Mouse (Mus musculus) yolk sac, embryonic 10.5 days (tissue): ENCODE data around the gene Slc17a7.
"Not testable (repeated sequence)": the region's sequence is repeated elsewhere in the genome, so short reads cannot be mapped to it uniquely, and the experiment has no call there.

ENCODE experiments used
- DNase-seq: peaks from one replicate; pipeline ENCODE4 v3.0.0-alpha.2; 2017; ENCODE audit warnings: low spot score

Gene Slc17a7

GRCm38 (mm10) chr7:45133446-45134159 is 30.1 kb upstream of the Slc17a7 start:
- DNase-seq = no peak

DNA sequence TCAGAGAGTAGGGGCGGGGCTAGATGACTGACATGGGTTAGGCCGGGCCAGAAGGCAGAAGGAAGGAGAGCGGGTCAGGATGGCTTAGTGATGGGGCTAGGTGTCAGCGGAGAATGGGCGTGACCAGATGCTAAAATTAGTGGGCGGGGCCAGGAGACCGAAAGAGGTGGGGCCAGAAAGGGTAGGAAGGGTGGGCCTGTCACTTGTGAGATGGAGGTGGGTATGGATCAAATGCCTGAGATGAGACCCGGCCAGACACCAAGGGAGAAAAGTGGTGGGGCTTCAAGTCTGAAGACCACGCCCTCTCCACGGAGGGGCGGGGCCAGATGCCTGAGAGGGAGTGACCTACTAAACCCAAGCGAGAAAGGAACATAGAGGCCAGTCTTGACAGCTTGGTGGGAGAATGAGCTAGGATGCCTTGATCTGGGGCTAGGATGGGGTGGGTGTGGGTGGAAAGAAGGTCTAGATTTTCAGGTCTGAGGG is 29.2 kb upstream of the Slc17a7 start:
- no peak for DNase-seq

GRCm38 (mm10) chr7:45135370-45135769 is 28.4 kb upstream of the Slc17a7 start:
- DNase-seq = no peak

- peak; percentile 73 for DNase-seq
Observed at GRCm38 (mm10) chr7:45135993-45136567, 27.7 kb upstream of the Slc17a7 start, which contains the start of the genes Gm45713 and Flt3l. Gene Gm45713 (minus strand): TSS chr7:45136231. Gene Flt3l (minus strand): TSS chr7:45136432.

DNA sequence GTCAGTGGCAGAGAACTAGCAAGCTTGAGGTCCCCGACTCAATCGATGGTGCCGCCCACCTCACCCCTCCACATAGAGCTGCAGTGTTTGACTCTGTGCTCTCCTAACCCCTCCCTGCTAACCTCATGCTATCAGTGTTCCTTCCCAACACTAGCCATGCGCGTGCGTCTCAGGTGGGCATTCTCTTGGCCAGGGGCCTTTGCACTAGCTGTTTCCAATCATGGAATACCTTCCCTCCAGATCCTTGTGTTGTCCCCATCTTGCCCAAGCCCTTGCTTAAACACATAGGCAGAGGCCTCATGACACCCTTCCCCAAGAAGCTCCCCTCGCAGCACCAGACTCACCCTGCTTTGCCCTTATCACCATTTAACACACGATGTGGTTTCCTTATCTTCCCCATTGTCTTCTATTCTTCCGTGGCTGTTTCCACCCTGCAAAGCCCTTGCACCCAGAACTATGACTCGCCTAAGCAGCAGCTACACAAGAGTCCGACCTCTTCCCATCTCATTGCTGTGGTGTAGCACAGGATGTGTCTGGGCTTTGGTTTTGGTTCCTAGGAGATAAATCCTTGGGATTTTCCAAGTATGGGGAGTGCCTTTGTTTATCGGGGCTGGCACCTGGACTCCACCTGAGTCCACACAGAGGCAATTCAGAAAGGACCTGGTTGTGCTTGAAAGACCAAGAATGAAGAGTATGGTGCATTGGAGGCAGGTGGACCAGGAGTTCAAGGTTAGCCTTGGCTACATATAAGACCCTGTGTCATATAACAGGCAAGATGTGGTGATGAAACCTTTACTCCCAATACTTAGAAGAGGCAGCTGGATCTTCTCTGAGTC is 26.4 kb upstream of the Slc17a7 start:
- no peak for DNase-seq

- DNase-seq = no peak
Observed at GRCm38 (mm10) chr7:45138403-45138802, 25.3 kb upstream of the Slc17a7 start.

DNA sequence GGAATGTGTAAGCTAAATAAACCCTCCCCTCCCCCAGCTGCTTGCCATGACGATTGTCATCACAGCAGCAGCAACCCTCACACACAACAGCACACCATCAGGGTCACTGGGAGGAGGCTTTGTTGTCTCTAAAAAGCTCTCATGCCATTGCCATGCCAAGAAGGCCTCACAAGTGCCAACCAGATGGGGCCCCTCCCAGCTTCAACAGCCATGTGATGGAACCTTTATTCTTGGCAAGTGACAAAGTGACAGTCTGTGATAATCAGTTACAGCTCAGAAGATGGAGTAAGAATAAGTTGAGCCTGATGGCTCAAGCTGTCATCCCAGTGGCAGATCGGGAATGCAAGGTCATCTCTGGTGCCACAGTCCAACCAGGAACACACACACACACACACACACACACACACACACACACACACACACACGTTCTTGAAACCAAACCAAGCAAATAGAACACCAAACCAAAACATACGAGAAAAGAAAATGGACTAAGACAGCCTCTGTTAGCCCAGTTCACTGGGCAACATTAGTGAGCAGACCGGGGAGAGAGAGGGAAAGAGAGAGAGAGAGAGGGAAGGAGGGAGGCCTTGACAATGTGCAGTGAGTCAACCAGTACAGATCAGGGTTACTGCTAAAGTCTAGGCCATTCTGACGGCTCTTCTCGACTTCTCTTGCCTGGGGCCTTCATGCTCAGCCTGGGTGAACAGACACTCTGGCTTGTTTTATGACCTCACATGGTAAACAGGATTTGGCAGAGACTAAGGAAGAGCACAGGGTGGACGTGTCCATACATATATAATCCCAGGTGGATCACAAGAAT is 23.6 kb upstream of the Slc17a7 start:
- no peak for DNase-seq

DNA sequence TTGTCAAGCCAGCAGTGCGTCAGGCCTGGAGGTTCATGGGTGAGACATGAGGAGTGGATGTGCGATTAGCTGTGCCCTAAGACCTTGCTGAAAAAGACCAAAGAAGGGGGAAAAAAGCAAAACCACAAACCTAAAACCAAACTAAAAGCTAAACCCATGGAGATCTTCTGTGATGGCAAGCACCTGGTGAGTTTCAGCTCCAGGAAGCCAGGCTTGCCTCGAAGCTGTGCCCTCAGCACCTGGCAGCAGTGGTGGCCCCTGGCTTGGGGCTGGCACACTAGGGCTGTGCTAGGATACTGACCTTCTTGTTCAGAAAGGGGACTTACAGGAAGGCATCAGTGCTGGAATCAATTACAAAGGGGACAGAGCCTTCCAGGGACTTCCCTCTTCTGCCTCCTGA is 22.4 kb upstream of the Slc17a7 start:
- DNase-seq = no peak

- no peak for DNase-seq
Observed at GRCm38 (mm10) chr7:45141914-45142313, 21.8 kb upstream of the Slc17a7 start.

- no peak for DNase-seq
Observed at GRCm38 (mm10) chr7:45144368-45145174, 19.2 kb upstream of the Slc17a7 start.

GRCm38 (mm10) chr7:45145460-45145859 is 18.3 kb upstream of the Slc17a7 start:
- no peak for DNase-seq

DNA sequence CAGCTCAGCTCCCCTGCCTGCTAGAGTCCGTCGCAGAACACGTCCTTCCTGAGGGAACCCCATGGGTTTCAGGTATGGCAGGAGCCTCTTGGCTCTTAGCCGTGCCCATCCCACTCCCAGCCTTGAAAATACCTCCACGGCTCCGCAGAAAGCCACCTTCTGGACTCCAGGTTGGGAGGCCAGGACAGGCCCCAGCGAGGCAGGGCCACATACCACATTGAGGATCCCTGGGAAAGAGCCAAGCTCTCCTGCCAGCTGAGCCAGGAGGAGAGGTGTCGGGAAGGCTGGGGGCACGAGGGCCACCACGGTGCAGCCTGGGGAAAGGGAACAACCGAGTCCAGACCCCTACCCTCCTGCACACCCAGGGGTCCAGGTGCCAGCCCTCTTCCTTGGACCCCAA is 16.5 kb upstream of the Slc17a7 start:
- DNase-seq = no peak

DNA sequence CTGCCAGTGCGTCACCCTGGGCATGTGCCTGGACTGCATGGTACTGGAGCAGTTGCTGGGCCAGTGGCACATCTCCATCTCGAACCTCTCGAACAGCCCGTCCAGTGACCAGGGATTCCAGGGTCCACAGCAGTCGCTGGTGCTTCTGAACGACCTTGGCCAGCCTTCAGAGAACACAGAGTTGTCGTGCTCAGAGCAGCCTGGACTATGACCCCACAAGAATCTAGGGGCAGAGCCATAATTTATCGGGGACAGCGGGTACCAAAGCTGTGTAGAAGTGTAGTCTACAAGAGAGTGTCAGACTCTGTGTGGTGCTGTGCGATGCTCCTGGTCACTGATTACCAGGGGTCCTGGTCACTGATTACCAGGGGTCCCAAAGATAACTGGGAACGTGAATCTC is 15.8 kb upstream of the Slc17a7 start:
- DNase-seq = peak; percentile 63

GRCm38 (mm10) chr7:45148534-45149098 is 15.1 kb upstream of the Slc17a7 start:
- DNase-seq = peak; percentile 35

- no peak for DNase-seq
Observed at GRCm38 (mm10) chr7:45149545-45149944, 14.2 kb upstream of the Slc17a7 start.

GRCm38 (mm10) chr7:45150321-45150720 is 13.4 kb upstream of the Slc17a7 start:
- no peak for DNase-seq

DNA sequence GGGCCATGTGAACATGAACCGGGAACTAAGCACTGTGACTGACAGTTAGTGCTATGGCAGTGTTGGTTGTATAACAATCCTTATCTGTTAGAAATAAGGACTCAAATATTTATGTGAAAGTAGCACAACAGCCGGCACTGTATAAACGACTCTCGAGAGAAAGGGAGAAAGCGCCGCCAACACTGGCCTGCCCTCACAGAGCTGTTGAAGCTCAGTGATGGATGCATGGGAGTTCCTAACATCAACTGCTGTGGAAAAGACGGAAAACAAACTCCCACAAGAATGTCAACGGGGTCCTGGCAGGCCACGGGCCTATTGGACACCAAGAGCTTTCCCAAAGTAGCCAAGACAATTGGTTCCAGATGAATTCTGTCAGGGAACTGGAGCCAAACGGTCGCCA is 12.4 kb upstream of the Slc17a7 start:
- no peak for DNase-seq

DNA sequence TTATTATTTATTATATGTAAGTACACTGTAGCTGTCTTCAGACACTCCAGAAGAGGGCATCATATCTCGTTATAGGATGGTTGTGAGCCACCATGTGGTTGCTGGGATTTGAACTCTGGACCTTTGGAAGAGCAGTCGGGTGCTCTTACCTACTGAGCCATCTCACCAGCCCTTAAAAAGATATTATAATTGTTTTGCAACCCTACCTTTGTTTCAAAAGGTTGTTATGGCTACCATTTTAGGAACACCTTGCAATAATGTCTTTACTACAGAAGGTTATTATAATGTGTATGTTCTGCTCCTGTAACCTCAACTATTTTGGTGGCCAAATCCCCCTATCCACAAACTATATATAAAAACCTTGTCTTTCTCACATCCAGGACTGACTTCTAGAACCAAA is 10.7 kb upstream of the Slc17a7 start:
- not testable (repeated sequence) for DNase-seq

GRCm38 (mm10) chr7:45153586-45153985 is 10.2 kb upstream of the Slc17a7 start:
- no peak for DNase-seq

DNA sequence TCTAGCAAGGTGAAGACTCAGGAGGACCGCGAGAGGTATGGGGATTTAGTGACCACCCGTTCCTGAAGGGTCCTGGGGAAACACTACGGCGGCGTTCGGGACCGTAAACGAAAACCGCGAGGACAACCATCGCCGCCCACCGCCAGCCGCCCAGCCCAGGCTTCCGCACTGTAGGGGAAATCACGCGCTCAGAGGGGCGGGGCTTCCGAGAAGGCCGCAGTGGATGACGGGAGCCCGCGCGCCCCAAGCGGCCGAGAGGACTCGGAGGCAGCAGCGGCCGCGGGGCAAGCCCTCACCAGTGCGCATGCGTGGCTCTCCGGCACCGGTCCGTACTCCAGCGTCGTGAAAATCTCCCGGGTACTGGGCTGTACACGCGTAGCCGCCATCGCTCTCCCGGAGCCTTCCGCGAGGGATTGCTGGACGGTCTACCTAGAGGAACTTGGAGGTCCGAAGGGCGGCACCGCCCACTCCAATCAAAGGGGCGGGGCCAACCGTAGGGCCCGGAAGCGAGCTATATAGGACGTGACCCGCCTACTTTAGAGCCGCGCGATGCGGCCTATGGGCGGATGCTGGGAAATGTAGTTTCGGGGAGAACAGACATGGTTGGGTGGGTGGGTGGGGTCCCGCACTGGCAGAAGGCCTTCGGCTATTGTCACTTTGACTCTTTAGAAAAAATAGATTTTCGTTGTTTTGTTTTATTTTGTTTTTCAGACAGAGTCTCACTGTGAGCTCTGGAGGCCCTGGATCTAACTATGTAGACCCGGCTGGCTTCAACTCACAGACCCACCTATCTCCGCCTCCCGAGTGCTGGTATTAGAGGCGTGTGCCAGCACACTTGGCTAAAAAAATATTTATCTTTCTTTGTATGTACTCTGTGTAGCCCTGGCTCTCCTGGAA is 9.4 kb upstream of the Slc17a7 start, which contains the start of the genes Pih1d1 and Aldh16a1:
Gene Pih1d1, plus strand, starts transcription at position 208 of the 897 bp plus-strand sequence.
Gene Aldh16a1, minus strand, starts transcription at position 489 of the 897 bp plus-strand sequence.
- peak; percentile 97 for DNase-seq
